Mouse (Mus musculus) adrenal gland, postnatal 10 days (tissue): ENCODE measurements around the gene Rtkn2. TPM values are rescaled to one million over a fixed set of nuclear protein-coding genes. Genes with fewer than 3 reads are reported as not detected.

Experiments
- DNase-seq: peaks from one replicate; pipeline ENCODE4 v3.0.0; 2021; ENCODE audit warnings: mixed read lengths
- long read RNA-seq, 2 experiments: library from polyadenylated mRNA; stranded (forward); transcript quantifications; one replicate each; pipeline ENCODE4 v2.0.0; 2021
- total RNA-seq, 2 experiments: library from RNA; stranded (reverse); gene quantifications; 2 replicates each; pipeline ENCODE4 v1.2.3; 2021

The Rtkn2 gene
- total RNA-seq: 1 to 10 TPM; 1.3 to 1.8 TPM
- long read RNA-seq, experiment 1, partial matches to known transcripts: 0 of 1 reads
- long read RNA-seq, experiment 1, other reads (novel, unspliced or antisense): 0 of 1 reads
- long read RNA-seq, experiment 2: 0 reads

GRCm38 (mm10) chr10:67979401-67980157, at the start of gene Rtkn2:
Gene Rtkn2, plus strand, starts transcription at chr10:67979570.
- DNase-seq: peak; percentile 93

DNA sequence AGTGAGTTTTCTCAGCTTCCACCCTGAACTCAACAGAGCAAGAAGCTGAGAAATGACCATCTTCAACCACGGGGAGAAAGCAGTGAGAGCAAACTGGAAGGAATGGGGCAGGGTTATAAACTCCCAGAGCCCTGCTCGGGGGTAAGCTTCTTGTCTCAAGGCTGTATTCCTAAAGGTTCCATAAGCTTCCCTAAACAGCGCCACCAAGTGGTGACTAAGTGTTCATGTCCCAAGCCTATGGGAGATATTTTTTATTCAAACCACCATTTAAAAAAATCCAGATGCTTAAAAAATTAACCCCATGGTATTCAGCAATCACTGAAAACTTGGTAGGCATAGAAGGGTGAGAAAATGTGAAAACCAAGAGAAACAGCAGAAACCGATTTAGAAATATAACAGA, 48.0 kb upstream of the Rtkn2 start:
- DNase-seq: no peak

DNA sequence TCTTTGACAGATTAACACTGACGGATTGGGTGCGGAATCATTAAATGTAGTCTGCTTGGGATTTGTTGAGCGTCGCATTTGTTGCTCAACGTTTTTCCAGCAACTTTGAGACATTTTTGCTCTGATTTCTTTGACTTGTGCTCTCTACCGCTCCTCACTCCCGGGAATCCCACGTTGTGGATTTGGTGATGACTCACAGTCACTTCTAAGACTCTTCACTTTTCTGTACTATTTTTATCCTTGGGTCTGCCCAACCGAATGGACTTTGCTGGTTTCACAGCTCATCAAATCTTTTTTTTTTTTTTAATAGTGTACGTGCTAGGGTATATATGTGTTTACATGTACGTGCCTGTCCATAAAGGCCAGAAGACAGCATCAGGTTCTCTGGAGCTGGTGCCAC, 46.6 kb upstream of the Rtkn2 start:
- DNase-seq: no peak

- no peak for DNase-seq
Observed at GRCm38 (mm10) chr10:67936944-67937343, 42.4 kb upstream of the Rtkn2 start.

DNA sequence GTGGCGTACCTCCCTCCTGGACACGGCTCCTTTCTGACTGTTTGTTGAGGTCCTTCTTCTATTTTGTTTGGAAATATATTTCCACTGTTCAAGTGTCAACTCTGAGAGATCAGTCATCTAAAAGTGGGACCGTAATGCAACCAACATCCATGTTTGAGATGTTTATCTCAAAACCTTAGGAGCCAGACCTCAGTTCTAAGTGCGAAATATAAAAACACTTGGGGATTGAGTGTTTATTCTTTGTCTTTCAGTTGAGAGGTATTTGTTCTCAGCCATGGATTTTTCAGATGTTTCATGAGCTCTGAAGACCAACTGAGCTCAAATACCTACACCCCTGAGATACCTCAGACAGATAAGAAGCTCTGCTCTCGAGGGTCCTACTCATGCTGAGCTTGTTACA, 41.6 kb upstream of the Rtkn2 start:
- no peak for DNase-seq

DNA sequence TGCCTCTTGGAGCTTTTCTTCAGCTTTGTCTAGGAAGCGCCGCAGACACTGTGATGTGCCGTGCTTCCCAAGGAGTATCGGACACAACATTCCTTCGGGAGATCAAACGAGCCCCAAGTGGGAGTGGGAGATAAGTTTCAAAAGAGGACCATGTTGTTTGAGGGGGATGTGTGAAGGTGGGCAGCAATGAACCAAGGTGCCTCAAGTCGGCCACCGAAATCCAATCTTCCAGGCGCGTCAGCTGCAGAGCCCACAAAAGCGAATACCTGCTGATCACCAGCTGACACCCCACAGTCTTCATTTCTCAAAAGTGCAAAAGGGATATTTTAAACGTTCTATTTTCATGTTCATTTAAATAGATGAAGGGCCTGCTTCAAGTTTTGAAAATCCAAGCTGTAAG, 39.8 kb upstream of the Rtkn2 start:
- DNase-seq: no peak

DNA sequence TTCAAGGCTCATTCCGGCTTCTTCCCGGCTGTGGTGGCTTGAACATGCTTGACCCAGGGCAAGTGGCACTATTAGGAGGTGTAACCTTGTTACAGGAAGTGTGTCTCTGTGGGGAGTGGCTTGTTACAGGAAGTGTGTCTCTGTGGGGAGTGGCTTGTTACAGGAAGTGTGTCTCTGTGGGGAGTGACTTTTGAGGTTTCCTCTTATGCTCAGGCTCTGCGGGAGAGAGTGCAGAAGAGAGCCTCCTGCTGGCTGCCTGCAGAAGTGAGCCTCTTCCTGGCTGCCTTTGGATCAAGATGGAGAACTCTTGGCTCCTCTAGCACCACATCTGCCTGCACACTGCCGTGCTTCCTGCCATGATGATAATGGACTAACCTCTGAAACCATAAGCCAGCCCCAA, 35.9 kb upstream of the Rtkn2 start:
- no peak for DNase-seq

DNA sequence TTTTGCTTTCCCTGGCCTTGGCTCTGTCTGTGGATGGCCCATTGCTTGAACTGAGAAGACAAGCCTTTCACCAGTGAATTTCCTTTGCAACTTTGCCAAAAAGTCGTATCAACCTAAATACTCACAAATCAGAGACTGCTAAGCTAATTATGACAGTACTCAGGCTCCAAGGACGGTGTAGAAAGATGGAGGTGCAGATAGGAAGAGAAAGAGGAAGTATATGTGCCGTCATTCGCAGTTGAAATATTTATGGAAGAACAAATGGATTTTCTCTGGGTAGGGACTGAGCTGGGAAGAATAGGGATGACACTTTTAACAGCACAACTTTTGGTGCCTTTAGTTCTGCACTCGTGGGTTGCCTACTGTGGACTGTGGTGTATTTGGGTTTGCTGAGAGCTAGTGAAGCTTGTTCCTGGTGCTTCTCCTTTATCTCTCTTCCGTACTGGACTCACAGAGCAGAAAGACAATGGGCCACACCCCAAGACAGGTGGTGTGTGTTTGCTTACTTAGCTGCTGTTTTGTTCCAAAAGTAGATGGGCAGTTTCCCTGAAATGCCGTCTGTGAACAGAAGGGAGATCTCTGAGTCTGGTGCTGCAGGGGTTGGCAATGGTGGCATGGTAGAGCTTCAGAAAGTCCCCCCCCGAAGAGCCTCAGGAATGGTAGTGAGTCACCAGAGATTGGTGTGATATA, 29.2 kb upstream of the Rtkn2 start:
- DNase-seq: no peak

DNA sequence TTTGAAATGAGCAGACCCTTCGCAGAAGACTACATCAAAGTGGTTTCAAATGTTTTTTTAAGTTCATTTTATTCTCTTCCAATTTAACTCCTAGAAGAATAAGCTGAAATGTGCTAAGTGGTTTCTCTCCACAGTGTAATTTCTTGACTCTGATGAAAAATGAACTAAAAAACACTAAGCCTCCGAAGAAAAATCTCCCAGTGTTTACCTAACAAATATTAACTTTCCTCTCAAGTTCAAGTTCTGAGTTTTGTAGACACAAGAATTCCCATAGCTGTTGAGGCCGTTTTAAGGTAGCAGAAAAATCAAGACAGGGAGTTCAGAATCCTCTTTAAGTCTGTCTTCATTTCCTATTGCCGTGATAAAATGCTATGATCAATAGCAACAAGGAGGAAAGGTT, 27.7 kb upstream of the Rtkn2 start:
- DNase-seq: no peak

- DNase-seq: no peak
Observed at GRCm38 (mm10) chr10:67955982-67956381, 23.4 kb upstream of the Rtkn2 start.

DNA sequence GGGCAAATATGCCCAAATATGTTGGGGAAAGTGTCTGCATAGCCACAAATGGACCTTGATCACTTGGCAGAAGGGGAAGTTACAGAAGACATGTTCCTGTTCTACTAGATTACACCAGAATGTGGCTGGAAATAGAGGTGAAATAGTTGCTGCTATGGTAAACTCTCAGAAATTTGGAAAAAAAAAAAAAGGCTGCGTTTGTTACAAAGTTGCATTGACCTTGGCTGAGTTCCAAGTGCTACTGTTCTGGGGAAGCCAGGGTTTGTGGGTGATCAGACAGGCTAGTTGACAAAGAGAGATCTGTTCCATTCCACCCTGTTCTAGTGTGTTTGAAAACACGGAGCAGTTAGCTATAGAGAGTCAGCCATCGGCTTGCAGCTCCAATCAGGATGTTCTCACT, 19.4 kb upstream of the Rtkn2 start:
- no peak for DNase-seq

DNA sequence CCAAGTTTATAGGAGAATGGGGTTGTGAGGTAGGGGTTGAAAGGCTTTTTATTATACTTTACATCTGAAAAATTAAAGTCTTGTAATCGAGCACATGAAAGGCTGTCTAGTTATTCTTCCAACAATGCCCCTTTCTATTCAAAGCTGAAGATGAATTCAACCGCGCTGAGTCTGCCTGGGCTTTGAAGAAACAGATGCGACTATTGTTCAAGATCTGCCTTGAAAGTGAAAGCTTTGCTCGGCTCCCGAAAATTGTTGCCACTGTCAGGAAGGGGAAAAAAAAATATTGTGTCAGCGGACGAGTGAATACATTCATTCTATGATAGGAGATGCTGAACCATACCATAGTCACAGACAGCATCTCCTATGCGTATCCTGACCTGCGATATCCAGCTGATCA, 16.9 kb upstream of the Rtkn2 start:
- DNase-seq: no peak

DNA sequence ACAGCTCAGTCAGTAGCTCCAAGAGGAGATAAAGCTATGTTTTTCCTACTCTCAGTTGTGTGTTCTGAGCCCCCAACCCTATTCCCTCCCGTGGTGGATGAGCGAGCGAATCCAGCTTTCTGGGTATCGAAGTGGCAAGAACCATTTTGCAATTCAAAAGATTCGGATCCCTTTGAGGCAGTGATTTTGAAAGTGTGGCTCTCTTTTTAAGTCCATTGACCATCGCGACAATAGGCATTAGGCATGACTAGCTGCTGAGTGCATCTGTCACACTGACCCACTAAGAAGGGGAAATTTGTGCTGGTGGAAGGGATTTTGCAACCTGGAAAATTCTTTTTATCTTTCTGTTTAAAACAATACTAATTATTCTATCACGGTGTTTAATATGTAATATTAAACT, 15.3 kb upstream of the Rtkn2 start:
- DNase-seq: no peak

DNA sequence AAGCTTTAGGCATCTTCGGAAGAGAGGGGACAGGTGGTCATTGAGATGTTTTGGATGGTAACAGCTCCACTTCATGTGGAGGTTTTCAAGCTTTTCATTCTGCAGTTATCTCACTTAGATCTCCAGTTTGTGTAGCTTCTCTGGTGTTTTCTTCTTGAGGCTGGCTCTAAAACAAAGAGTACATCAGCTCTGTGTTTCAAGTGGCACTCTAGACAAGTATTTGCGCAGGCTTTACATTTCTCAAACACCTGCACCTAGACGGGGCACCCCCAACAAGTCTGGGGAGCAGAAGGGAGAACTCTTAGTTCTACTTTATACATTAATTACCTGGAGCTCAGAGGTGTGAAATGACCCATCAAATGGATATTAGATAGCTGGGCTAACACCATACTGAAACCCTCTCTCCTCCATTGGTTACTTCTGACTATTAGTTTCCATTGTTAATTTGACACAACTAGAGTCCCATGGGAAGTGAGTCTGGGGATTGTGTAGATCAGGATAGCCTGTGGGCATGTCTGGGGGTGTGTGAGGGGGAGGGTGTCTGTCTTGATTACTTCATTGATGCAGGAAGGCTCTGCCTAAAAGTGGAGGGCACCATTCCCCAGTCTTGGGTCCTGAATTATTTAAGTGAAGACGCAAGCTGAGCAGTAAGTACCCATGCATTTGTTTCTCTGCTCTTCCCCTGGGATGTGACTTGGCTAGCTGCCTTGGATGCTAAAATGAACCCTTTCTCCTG, 14.0 kb upstream of the Rtkn2 start:
- no peak for DNase-seq

- no peak for DNase-seq
Observed at GRCm38 (mm10) chr10:67966102-67966501, 13.3 kb upstream of the Rtkn2 start.

DNA sequence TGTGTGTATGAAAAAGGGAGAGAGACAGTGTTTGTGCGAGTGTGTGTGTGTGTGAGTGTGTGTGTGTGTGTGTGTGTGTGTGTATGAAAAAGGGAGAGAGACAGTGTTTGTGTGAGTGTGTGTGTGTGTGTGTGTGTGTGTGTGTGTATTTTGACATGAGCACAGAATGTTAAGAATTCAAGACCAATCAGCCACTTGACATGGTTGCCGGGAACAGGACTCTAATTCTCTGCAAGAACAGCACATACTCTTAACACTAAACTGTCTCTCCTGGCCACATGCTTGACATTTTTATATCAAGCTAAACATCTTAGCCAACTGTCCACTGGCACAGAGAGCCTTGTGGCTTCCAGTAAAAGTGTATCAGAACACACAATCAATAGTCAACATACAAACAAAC, 12.4 kb upstream of the Rtkn2 start:
- no peak for DNase-seq

GRCm38 (mm10) chr10:67971166-67971796, 8.1 kb upstream of the Rtkn2 start:
- no peak for DNase-seq

- no peak for DNase-seq
Observed at GRCm38 (mm10) chr10:67977271-67977670, 2.1 kb upstream of the Rtkn2 start.

GRCm38 (mm10) chr10:67983776-67984175, 4.4 kb downstream of the Rtkn2 start:
- DNase-seq: no peak

DNA sequence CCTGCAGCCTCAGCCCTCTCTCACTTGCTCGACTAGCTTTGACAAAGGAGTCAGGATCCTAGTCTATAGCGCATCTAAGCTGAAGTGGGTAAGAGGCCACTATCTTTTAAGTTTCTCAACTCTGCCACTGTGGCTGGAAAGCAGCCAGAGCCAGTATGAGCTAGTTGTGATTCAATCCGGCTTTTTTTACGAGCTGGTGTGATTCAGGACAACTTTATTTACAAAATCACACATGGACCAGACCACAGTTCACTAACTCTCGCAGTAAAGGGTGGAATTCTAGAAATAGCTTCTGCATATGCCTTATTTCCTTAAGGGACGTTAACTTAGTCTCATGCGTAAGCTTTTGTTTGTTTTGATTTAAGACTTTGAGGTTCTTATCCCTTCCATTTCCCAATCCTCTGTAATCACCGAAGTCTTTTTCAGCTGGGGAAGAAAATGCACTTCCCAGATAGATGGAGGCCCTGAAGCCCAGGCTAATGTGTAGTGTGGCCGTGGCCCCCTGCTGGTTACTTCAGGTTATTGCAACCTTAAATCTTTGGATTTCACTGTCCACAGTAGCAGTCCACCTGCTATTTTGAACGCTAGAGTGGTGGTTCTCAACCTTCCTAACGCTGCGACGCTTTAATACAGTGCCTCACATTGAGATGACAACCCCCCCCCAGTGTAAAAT, 5.0 kb downstream of the Rtkn2 start:
- peak; percentile 72 for DNase-seq

DNA sequence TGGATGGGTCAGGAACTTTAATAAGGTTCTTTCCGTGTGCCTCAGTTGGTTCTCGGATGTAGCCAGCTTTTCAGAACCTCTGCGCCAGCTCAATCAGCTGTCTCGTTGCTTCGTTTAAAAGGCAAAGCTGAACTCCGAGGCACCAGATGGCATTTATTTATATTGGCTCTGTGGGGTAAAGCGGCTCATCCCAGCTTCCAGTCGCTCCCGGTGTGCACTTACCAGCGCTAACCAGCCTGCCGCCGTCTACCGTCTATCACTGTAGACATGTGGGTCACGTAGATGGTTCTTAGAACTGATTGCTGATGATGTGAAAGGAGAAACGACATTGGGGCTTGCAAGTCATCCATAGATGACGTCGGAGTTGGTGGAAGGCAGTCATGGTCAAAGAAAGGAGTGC, 5.7 kb downstream of the Rtkn2 start:
- no peak for DNase-seq

GRCm38 (mm10) chr10:67995356-67995755, 16.0 kb downstream of the Rtkn2 start:
- DNase-seq: no peak
